Mouse (Mus musculus) cortical plate, adult 2 months (tissue): Measurements from ENCODE around the gene Olfr372.
"Not testable (repeated sequence)": the region's sequence is repeated elsewhere in the genome, so short reads cannot be mapped to it uniquely, and the experiment has no call there.

Source experiments
- CTCF ChIP-seq: fragments of 200-500 bp; IDR thresholded peaks from 2 replicates; pipeline ENCODE4 v1.5.1; 2011; ENCODE audit warnings: mild to moderate bottlenecking, control low read depth, low read length; ENCODE audit not compliant: insufficient read depth; ENCODE audit errors: extremely low read depth
- POLR2A ChIP-seq: fragments of 200-500 bp; IDR thresholded peaks from 2 replicates; pipeline ENCODE4 v1.6.1; 2011; ENCODE audit warnings: mild to moderate bottlenecking, low read length, control low read depth; ENCODE audit not compliant: insufficient read depth; ENCODE audit errors: extremely low read depth

DNA sequence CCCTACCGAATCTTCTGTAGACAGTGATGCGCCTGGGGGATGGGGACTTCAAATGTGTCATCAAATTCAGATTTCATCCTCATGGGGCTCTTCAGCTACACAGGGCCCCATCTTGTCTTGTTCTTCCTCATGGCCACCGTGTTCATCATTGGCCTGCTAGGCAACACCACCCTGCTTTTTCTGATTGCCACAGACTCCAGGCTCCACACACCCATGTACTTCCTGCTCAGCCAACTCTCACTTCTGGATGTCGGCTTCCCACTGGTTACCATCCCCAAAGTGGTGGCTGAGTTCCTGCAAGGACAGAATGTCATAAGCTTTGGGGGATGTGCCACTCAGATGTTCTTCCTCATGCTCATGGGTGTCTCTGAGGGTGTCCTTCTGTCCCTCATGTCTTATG, 16.6 kb downstream of the Olfr372 start:
- not testable (repeated sequence) for TF ChIP-seq POLR2A, CTCF
